In genomic region chr4:84069681-84070080, GRCm38 (mm10) we compare ENCODE assay signal across 16 mouse cellular contexts.
DNase-seq lines count a peak whose midpoint lies in the region; ATAC-seq and TF ChIP-seq lines count a peak whose summit lies in the region.
"Had no signal": no experiment of that assay in that cellular context is flagged by ENCODE, and none has a peak within 500 bp of the region (broad histone marks: within the 10 kb centered on the region; RNA-seq: fewer than 3 reads in every experiment).

No protein-coding gene starts in this region.

- H3K36me3 ChIP-seq in embryonic facial prominence, embryonic 14.5 days (ENCODE audit: control insufficient read depth, insufficient read depth, low read length), result no peaks in the 10 kb centered on the region
- no peaks in the 10 kb centered on the region for H3K36me3 ChIP-seq in limb, embryonic 14.5 days (ENCODE audit: control insufficient read depth, insufficient read depth, low read length)
- H3K36me3 ChIP-seq in heart, embryonic 11.5 days (ENCODE audit: control insufficient read depth, insufficient read depth, low read length), result no peaks in the 10 kb centered on the region
- H3K36me3 ChIP-seq: liver, embryonic 13.5 days had no signal

- peak; percentile 20 for DNase-seq in kidney, adult 9 months
- no peak for DNase-seq in kidney, postnatal 10 days
- DNase-seq in R1 (ENCODE audit: low read depth, low spot score), result peak; percentile 24
- no peak for DNase-seq in embryonic facial prominence, embryonic 14.5 days (ENCODE audit: low spot score)
- no peak for DNase-seq in limb, embryonic 14.5 days (ENCODE audit: low spot score)
- DNase-seq in right cerebral cortex, adult 2 months (ENCODE audit: low spot score in 2 of 2), result no peak
- DNase-seq: adrenal gland, adult 2 months; cerebellum, adult 8-10 months; heart, adult 2 months; liver, embryonic 13.5 days; lung, postnatal 10 days; right cerebral cortex, postnatal 14 days; thymus, adult 2 months had no signal

- H3K9ac ChIP-seq in embryonic facial prominence, embryonic 14.5 days (ENCODE audit: low read depth, low read length), result no peak overlapping the region
- no peak overlapping the region for H3K9ac ChIP-seq in limb, embryonic 14.5 days (ENCODE audit: low read depth, low read length, severe bottlenecking)
- no peak overlapping the region for H3K9ac ChIP-seq in heart, embryonic 11.5 days (ENCODE audit: low read depth, low read length)
- H3K9ac ChIP-seq: liver, embryonic 13.5 days had no signal

- peak; percentile 38 for ATAC-seq in embryonic facial prominence, embryonic 14.5 days (ENCODE audit: low read depth)
- ATAC-seq in limb, embryonic 14.5 days (ENCODE audit: low FRiP score, low read depth), result no peak
- no peak for ATAC-seq in heart, embryonic 11.5 days (replicated peaks; ENCODE audit: insufficient number of reproducible peaks, low FRiP score, low TSS enrichment)
- ATAC-seq: CD4-positive, CD25-positive, alpha-beta regulatory T cell, adult 4 months had no signal

- H3K27me3 ChIP-seq in embryonic facial prominence, embryonic 14.5 days (replicated peaks; ENCODE audit: control insufficient read depth, insufficient read depth, low read length), result no peaks in the 10 kb centered on the region
- H3K27me3 ChIP-seq in limb, embryonic 14.5 days (ENCODE audit: control insufficient read depth, insufficient read depth, low read length), result no peaks in the 10 kb centered on the region
- no peaks in the 10 kb centered on the region for H3K27me3 ChIP-seq in heart, embryonic 11.5 days (ENCODE audit: control insufficient read depth, insufficient read depth, low read length)
- H3K27me3 ChIP-seq: liver, embryonic 13.5 days had no signal

- TF ChIP-seq POLR2A in limb, embryonic 14.5 days (IDR thresholded peaks at IDR 0.05; ENCODE audit: borderline replicate concordance, extremely low read depth, insufficient read depth, insufficient read length), result no peak

- H3K27ac ChIP-seq in embryonic facial prominence, embryonic 14.5 days (replicated peaks; ENCODE audit: low read depth, low read length), result peak overlapping the region; percentile 53
- H3K27ac ChIP-seq in limb, embryonic 14.5 days (replicated peaks; ENCODE audit: low read depth, low read length), result peak overlapping the region; percentile 50
- H3K27ac ChIP-seq in heart, embryonic 11.5 days (ENCODE audit: low read depth, low read length), result no peak overlapping the region
- H3K27ac ChIP-seq: heart, adult 2 months; kidney, postnatal 0 days; liver, embryonic 13.5 days had no signal

- no peak overlapping the region for H3K4me3 ChIP-seq in embryonic facial prominence, embryonic 14.5 days (ENCODE audit: low read depth, low read length)
- H3K4me3 ChIP-seq in limb, embryonic 14.5 days (replicated peaks; ENCODE audit: low read length), result no peak overlapping the region
- no peak overlapping the region for H3K4me3 ChIP-seq in heart, embryonic 11.5 days (ENCODE audit: low read depth, low read length)
- H3K4me3 ChIP-seq: heart, adult 2 months; liver, embryonic 13.5 days had no signal

- H3K4me1 ChIP-seq in embryonic facial prominence, embryonic 14.5 days (ENCODE audit: control insufficient read depth, insufficient read depth, low read length), result peaks cover 45% of the 10 kb centered on the region
- H3K4me1 ChIP-seq in limb, embryonic 14.5 days (ENCODE audit: control insufficient read depth, insufficient read depth, low read length), result peaks cover 44% of the 10 kb centered on the region
- no peaks in the 10 kb centered on the region for H3K4me1 ChIP-seq in heart, embryonic 11.5 days (ENCODE audit: control insufficient read depth, insufficient read depth, low read length)
- H3K4me1 ChIP-seq: liver, embryonic 13.5 days had no signal

- 68% methylated on average over 13 of the region's 13 CpGs for WGBS in embryonic facial prominence, embryonic 14.5 days
- 41% methylated on average over 13 of the region's 13 CpGs for WGBS in limb, embryonic 14.5 days
- WGBS in heart, embryonic 11.5 days (ENCODE audit: insufficient replicate concordance), result 75% methylated on average over 13 of the region's 13 CpGs

- no peaks in the 10 kb centered on the region for H3K9me3 ChIP-seq in embryonic facial prominence, embryonic 14.5 days (ENCODE audit: control insufficient read depth, low read length)
- H3K9me3 ChIP-seq in limb, embryonic 14.5 days (ENCODE audit: control insufficient read depth, low read length), result no peaks in the 10 kb centered on the region
- no peaks in the 10 kb centered on the region for H3K9me3 ChIP-seq in heart, embryonic 11.5 days (replicated peaks; ENCODE audit: control insufficient read depth, low read length)
- H3K9me3 ChIP-seq: liver, embryonic 13.5 days had no signal

- no peak overlapping the region for H3K4me2 ChIP-seq in embryonic facial prominence, embryonic 14.5 days (ENCODE audit: low read depth, low read length)
- H3K4me2 ChIP-seq in limb, embryonic 14.5 days (replicated peaks; ENCODE audit: low read depth, low read length, severe bottlenecking), result 0 out of 2 replicates have a peak overlapping the region, but pooled peaks have one; percentile 8
- no peak overlapping the region for H3K4me2 ChIP-seq in heart, embryonic 11.5 days
- H3K4me2 ChIP-seq: liver, embryonic 13.5 days had no signal

Comparison
In these comparisons a context has a peak if more than half of its experiments do, and no peak if none do; other contexts are left out.
1. DNase-seq: peak in kidney, adult 9 months (single experiment) and R1 (single experiment); none in kidney, postnatal 10 days (single experiment), embryonic facial prominence, embryonic 14.5 days (single experiment), limb, embryonic 14.5 days (single experiment) and right cerebral cortex, adult 2 months (0 of 2).